Mouse (Mus musculus) G1E-ER4 (cell line): ENCODE results near the gene Fxr2. TPM values are rescaled to one million over a fixed set of nuclear protein-coding genes. Genes with fewer than 3 reads are reported as not detected.

Experiments used
- GATA1 ChIP-seq: IDR thresholded peaks from one replicate; pipeline ENCODE4 v1.8.0; 2012; ENCODE audit warnings: low read length, inconsistent platforms
- polyA plus RNA-seq: library from polyadenylated mRNA; stranded (reverse); fragments of >175 nt; gene quantifications from 2 replicates; pipeline ENCODE4 v1.2.3, GENCODE M21; 2012

The Fxr2 gene
- polyA plus RNA-seq, 1 experiment = 104 TPM

DNA sequence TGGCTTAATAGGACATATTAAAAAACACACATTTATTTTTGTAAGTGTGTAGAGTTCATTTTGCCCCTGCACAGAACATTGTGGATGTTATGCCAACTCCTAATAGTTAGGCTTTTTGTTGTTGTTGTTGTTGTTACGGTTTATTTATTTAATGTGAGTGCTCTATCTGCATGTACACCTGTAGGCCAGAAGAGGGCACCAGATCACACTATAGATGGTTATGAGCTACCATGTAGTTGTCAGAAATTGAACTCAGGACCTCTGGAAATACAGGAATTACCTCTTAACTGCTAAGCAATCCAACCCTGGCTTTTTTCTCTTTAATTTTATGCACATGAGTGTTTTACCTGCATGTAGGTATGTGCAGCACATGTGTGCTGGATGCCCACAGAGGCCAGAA lies 3.0 kb upstream of the Fxr2 start:
- no peak for TF ChIP-seq GATA1

- no peak for TF ChIP-seq GATA1
These were observed 507 bp downstream of the Fxr2 start for GRCm38 (mm10) chr11:69633128-69633866.

DNA sequence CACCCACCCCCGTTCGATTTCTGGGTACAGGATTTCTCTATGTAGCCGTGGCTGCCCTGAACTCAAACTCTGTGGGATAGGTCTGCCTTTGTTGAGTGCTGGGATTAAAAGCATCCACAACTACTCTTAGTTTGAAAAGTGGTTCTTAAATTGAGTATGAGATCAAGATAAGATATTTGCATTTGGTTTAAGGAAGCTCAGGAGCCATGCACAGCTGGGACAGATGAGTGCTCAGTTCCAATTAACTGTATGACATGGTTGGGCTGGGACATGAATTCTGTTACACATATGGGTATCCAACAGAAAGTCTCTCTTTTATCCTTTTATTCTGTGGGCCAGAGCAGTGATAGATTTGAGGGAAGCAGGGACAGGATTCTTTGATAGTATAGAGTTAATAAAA lies 2.7 kb downstream of the Fxr2 start:
- TF ChIP-seq GATA1 = no peak

- no peak for TF ChIP-seq GATA1
These were observed 13.1 kb downstream of the Fxr2 start for GRCm38 (mm10) chr11:69645860-69646259.

GRCm38 (mm10) chr11:69653399-69653798 lies 20.6 kb downstream of the Fxr2 start:
- TF ChIP-seq GATA1 = no peak

DNA sequence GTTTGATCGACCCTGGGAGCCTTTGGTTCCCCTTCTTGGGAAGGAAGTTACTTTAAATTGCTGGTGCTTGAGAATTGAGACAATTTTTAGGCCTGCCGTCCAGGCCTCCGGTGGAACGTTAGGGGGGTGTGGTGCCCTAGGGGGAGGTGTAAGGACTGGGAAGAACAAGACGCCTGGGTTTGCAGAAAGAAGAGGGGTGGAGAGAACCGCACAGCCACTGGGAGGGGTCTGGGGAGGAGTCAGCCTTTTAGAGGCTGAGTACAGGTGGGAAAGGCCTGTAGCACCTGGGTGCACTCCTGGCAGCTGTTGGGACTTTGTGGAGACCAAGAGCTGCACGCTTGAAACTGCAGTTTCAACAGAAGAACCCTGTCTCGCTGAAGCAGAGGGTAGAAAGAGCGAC lies 22.0 kb downstream of the Fxr2 start:
- no peak for TF ChIP-seq GATA1

DNA sequence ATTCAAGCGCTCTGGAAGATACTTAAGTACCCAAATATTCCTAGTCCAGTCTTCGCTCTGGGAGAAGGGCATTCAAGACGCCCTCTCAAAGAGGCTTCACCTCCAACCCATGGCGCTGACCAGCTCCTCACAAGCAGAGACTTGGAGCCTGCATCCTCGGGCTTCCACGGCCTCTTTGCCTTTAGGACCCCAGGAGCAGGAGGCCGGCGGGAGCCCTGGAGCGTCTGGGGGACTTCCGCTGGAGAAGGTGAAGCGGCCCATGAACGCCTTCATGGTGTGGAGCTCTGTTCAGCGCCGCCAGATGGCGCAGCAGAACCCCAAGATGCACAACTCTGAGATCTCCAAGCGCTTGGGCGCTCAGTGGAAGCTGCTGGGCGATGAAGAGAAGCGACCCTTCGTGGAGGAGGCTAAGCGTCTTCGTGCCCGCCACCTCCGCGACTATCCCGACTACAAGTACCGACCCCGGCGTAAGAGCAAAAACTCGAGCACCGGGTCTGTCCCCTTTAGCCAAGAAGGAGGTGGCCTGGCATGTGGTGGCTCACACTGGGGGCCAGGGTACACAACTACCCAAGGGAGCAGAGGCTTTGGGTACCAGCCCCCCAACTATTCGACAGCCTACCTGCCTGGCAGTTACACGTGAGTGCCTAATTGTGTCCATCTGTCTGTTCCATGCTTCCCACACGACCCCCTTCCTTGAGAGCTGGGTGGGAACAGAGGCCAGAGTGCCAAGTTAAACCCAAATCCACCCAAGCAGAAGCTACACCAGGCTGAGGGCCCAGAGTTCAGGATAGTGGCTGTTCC lies 22.7 kb downstream of the Fxr2 start, which contains the start of gene Sox15:
TSS of gene Sox15 (plus strand) at position 51 of the 801 bp plus-strand sequence.
- no peak for TF ChIP-seq GATA1

DNA sequence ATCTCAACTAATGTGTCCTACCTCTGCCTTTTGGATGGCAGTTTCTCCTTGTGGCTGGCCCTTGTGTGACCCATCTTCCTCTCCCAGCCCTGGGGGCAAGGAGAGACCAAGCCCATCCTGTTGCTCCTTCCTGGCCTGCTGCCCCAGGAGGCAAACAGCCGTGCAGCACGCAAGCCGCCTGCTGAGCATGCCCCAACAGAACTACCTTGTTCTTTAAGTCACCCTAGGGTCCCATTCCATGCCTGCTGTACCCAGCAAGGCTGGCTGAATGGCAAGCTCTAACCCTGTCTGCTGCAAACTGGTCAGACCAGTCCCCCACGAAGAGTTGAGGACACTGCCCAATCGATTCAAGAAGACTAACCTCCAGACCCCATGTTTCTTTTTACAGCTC lies 23.3 kb downstream of the Fxr2 start:
- TF ChIP-seq GATA1 = no peak

- TF ChIP-seq GATA1 = no peak
These were observed 24.0 kb downstream of the Fxr2 start for GRCm38 (mm10) chr11:69656617-69657461.

GRCm38 (mm10) chr11:69657462-69657881 lies 24.7 kb downstream of the Fxr2 start:
- TF ChIP-seq GATA1 = no peak

GRCm38 (mm10) chr11:69661221-69661881 lies 28.6 kb downstream of the Fxr2 start:
- no peak for TF ChIP-seq GATA1

- TF ChIP-seq GATA1 = no peak
These were observed 29.6 kb downstream of the Fxr2 start, which contains the start of gene Mpdu1 for GRCm38 (mm10) chr11:69662213-69662966. Gene Mpdu1, minus strand, starts transcription at chr11:69662642.

DNA sequence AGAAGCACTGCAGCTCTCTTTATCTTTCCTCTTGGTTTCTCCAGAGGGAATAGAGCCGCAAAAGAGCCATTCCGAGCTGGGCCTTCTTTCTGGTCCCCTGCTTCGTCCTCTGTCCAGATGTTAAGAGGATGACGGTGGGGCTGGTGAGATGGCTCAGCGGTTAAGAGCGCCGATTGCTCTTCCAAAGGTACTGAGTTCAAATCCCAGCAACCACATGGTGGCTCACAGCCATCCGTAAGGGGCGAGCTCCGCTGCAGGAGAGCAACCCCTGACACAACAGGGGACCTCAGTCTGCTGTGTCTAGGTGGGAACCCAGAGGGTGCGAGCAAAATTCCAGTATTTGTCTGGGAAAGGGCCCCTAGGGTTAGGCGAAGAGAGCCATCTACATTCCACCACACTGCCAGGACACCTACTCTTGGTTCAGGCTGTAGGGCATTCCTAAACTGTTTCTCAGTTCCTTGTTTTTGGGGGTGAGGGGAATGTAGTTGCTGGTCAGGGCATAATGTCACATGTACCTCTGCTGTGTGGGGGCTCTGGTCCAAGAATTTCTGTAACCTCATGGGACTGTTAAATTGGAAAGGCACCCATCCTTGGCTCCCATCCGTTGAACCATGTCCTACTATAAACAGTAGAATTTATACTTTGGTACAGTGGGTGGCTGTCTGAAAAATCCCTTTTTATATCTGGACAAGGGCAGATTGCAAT lies 30.3 kb downstream of the Fxr2 start:
- no peak for TF ChIP-seq GATA1

DNA sequence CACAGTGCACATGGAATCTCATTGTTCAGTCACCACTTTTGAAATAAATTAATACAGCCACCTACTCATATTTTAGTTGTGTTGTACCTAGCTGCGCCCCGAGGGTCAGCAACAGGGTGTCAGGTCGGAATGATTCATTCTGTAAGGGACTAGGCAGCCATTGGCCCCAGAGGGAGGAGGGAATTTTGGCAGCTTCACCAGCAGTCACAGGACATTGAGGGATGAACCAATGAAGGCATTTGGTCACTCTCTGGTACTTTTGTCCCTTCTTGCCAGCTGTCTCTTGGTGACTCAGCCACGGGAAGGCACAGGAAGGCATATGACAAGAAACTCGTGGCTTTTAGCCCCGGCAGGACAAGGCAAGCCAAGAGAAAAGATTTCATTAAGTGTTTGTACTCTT lies 31.0 kb downstream of the Fxr2 start:
- no peak for TF ChIP-seq GATA1

- no peak for TF ChIP-seq GATA1
These were observed 32.1 kb downstream of the Fxr2 start for GRCm38 (mm10) chr11:69664841-69665240.
